Mouse (Mus musculus): ENCODE data around the gene 1700028P14Rik. TPM values are rescaled to one million over a fixed set of nuclear protein-coding genes. Genes with fewer than 3 reads are reported as not detected.
A peak's percentile ranks its signal among the peaks of the same experiment; 100 is the strongest.

The 1700028P14Rik gene
- total RNA-seq, 2 experiments from 2014 or later = 1.2 to 1.7 TPM

GRCm38 (mm10) chr19:23609724-23610123 lies 42.9 kb downstream of the 1700028P14Rik start:
- DNase-seq (ENCODE audit: low spot score in 2 of 2) = peak in 1 of 2 experiments; percentile 45

- no peak for DNase-seq (ENCODE audit: low spot score in 2 of 2)
Observed at GRCm38 (mm10) chr19:23607951-23608350, 44.7 kb downstream of the 1700028P14Rik start.

GRCm38 (mm10) chr19:23594950-23595349 lies 57.7 kb downstream of the 1700028P14Rik start:
- no peak for DNase-seq (ENCODE audit: low spot score in 2 of 2)

DNA sequence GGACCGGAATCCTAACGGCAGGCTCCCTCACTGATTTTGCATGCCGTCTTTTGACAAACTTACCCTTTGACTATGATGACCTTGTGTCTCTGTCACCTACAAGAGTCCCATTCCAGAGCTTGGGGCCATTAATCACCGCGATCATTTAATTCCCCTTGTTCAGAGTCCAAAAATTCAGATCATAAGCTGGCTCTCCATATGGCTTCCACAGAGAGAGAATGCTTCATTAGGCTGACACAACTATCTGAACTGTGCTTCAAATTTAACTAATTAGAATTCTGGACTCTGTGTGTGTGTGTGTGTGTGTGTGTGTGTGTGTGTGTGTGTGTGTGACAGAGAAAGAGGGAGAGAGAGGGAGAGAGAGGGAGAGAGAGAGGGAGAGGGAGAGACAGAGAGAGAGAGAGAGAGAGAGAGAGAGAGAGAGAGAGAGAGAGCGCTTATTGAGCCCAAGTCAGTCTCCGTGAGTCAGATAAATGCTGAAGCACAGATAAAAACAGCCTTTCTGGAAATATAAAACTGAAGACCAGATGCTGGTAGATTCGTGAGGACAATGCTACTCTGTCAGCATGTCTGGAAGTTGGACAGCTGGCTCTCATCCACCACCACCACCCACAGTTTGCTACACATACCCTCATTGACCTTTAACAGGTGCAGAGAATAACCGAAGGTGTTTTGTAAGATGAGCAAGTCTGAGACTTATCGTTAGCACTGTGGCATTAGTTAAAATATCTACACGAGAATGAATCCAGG lies 73.8 kb downstream of the 1700028P14Rik start:
- DNase-seq (ENCODE audit: low spot score in 2 of 2) = peak in 1 of 2 experiments; percentile 39

- DNase-seq (ENCODE audit: low spot score in 2 of 2) = no peak
Observed at GRCm38 (mm10) chr19:23576685-23577084, 75.9 kb downstream of the 1700028P14Rik start.

DNA sequence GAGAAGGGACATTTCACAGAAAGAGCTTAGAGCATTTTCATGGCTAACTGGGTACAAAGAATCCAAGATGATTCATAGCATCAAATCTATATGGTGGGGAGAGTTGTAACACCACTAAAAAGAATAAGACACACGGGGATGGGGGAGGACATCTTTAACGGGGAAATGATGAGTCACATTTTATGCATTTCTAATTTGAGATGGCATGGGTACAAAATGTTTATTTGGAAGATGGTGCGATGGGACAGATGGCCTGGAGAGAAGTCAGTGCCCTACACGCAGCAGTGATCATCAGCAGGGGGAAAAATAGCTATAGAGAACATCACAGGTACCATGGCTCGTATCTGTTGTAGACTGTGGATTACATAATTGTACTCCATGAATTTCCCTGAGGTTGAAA lies 88.9 kb downstream of the 1700028P14Rik start:
- peak; percentile 54 to 65 for DNase-seq (ENCODE audit: low spot score in 2 of 2)

GRCm38 (mm10) chr19:23562588-23562987 lies 90.0 kb downstream of the 1700028P14Rik start:
- no peak for DNase-seq (ENCODE audit: low spot score in 2 of 2)

DNA sequence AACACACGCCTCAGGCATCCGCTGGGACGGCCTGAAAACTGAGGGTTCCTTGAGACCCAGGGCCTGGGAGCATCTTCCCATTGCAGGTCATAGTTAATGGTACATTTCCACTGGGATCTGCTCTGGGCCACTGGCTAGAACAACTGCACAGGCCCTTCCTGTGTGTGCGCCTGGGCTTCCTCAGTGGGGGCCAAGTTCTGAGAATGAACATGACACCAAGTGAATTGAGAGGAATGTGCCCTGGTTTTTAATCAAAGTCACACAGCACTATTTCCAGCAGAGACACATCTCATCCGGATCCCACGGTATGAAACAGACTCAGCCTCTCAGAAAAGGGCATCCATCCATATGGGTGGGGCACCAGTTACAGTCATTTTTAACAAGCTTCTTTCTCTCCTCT lies 90.6 kb downstream of the 1700028P14Rik start:
- no peak for DNase-seq (ENCODE audit: low spot score in 2 of 2)

DNA sequence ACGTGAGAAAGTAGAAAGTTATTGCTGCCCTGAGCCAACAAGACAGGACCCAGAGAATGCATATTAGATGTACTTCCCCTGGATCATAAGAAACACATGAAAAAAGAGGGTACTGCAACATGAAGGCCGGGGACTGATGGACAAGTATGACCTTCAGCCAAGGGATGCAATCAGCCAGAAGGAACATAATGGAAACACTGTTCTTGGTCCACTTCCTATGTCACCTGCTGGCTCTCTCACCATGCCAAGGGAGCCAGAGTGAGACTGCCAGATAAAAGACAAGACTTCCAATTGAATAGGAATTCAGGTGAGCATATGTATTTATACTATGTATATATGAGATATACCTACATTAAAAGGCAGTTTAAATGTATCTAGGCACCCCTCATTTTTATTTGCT lies 99.2 kb downstream of the 1700028P14Rik start:
- no peak for DNase-seq (ENCODE audit: low spot score in 2 of 2)

DNA sequence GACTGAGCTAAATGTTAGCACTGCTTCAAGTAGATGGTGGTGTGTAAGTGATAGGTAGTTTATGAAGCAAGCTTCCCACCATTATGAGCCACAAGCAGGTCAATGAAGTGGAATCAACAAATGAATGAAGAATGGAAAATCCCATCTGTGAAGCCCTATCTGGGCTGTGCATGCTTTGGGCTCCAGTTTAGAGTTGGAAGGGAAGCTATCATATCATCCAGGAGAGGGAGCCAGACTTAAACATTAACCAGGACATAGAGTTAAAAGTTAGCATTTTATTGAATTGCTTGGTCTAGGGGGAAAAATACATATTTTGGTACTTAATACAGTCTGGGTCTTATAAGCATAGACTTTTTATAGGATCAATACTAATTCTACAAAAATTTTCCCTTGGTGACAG lies 107.0 kb downstream of the 1700028P14Rik start:
- no peak for DNase-seq (ENCODE audit: low spot score in 2 of 2)

DNA sequence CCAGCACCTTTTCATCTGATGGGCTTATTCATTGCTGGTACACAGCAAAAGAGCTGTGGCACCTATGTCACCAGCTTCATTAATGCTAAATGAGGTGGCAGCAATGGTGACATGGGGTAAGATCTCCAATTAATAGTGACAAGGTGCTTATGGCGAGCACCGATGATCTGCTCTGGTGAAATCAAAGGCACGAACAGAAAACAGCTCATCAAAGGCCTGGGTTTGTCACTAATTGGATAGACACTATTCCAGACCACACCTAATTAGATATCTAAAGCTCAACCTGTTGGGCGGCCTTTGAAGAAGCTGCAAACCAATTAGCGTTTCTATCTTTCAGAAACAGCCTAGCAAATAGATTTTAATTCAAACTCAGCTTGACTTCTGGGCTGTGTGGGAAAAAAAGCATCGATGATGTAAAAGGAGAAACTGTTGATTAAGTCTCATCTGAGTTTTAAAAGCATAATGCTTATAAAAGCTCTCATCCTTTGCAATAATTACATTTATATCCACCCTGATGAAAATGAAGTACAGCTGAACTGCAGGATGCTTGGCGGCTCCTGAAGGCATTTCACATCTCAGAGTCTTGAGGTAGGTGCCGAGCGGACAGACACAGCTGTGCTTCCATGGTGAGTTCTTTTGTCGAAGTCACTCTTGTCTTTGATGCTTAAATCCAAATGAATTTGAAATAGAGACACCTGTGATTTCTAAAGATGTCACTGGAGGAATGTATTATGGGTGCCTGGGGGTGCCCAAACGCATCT lies 109.2 kb downstream of the 1700028P14Rik start:
- DNase-seq (ENCODE audit: low spot score in 2 of 2) = no peak

DNA sequence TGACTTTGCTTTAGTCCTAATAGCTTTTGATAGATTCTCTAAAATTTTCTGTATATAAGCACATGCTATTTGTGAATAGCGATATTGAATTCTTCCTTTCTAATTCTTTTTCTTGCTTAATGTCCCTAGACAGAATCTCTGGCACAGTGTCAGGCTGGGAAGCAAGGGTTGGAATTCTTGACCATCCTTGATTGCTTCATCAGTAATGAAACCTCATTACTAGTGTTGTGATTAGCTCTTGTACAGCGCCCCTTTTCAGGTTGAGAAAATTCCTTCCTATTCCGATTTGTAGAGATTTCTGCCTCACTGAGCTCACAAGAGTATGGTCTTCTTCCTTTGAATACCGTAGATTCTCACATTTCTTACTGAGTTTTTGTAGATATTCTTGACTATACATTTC lies 109.9 kb downstream of the 1700028P14Rik start:
- DNase-seq (ENCODE audit: low spot score in 2 of 2) = no peak

DNA sequence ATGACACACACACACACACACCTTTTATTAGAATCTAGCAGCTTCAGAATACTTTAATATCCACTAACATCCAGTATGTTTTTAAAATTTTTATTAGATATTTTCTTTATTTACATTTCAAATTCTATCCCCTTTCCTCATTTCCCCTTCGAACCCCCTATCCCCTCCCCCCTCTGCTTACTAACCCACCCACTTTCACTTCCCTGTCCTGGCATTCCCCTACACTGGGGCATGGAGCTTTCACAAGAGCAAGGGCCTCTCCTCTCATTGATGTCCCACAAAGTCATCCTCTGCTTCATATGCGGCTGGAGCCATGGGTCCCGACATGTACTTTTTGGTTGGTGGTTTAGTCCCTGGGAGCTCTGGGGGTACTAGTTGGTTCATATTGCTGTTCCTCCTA lies 116.9 kb downstream of the 1700028P14Rik start:
- no peak for DNase-seq (ENCODE audit: low spot score in 2 of 2)

DNA sequence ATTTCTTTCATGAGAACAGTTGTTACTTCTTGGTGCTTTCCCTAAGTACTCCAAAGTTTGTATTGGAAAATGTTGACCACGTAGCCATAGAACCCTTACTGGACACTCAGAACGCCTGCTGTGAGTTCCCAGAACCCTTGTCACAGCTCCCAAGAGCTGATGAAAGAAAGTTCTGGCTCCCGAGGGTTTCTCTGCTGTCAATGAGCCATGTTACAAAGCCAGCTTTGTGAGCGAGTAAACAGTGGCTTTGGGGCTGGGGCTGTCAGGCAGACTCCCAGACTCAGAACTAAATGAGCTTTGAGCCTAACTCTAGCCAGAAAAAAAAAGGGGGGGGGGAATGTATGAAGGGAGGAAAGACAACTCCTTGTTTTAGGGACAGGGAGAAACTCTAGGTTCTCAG lies 120.7 kb downstream of the 1700028P14Rik start:
- no peak for DNase-seq (ENCODE audit: low spot score in 2 of 2)

GRCm38 (mm10) chr19:23523711-23524110 lies 128.9 kb downstream of the 1700028P14Rik start:
- peak; percentile 77 to 81 for DNase-seq (ENCODE audit: low spot score in 2 of 2)

- DNase-seq (ENCODE audit: low spot score in 2 of 2) = no peak
Observed at GRCm38 (mm10) chr19:23521831-23522230, 130.8 kb downstream of the 1700028P14Rik start.

GRCm38 (mm10) chr19:23521071-23521470 lies 131.5 kb downstream of the 1700028P14Rik start:
- DNase-seq (ENCODE audit: low spot score in 2 of 2) = no peak

DNA sequence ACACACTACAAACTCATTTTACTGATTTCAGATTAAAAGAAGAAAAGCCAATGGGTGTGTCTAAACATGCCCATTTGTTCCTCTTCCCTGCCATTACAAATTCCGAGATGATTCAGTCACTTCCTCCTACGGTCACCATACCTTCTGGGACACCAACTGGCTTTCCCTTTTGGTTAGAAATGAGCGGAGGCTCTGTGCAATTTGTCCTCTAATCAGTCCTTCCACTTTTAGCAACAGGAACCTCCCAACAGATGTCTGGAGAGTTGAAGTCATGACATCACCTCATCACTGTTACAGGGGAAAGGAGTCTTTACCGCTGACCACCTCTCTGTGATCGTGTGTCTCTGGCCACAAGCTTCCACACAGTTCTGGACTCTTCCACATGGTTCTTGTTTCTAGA lies 132.0 kb downstream of the 1700028P14Rik start:
- peak; percentile 53 to 62 for DNase-seq (ENCODE audit: low spot score in 2 of 2)

- DNase-seq (ENCODE audit: low spot score in 2 of 2) = peak in 1 of 2 experiments; percentile 24
Observed at GRCm38 (mm10) chr19:23518477-23518876, 134.1 kb downstream of the 1700028P14Rik start.

- DNase-seq (ENCODE audit: low spot score in 2 of 2) = no peak
Observed at GRCm38 (mm10) chr19:23511303-23511702, 141.3 kb downstream of the 1700028P14Rik start.

Data from left cerebral cortex, adult 18-20 months (tissue).